Mouse (Mus musculus): ENCODE results near the gene Kif17. TPM values are rescaled to one million over a fixed set of nuclear protein-coding genes. Genes with fewer than 3 reads are reported as not detected.

Kif17 gene
- polyA plus RNA-seq, 1 experiment, result 0.05 TPM

- no peak for TF ChIP-seq GATA1 (IDR thresholded peaks at IDR 0.05; ENCODE audit: low read length)
Measured at GRCm38 (mm10) chr4:138246756-138247665, 3.2 kb upstream of the Kif17 start.

- TF ChIP-seq GATA1 (IDR thresholded peaks at IDR 0.05; ENCODE audit: low read length), result no peak
Measured at GRCm38 (mm10) chr4:138251819-138252218, 1.6 kb downstream of the Kif17 start.

GRCm38 (mm10) chr4:138252231-138252630 lies 2.0 kb downstream of the Kif17 start:
- TF ChIP-seq GATA1 (IDR thresholded peaks at IDR 0.05; ENCODE audit: low read length), result no peak

GRCm38 (mm10) chr4:138257116-138257687 lies 7.0 kb downstream of the Kif17 start:
- TF ChIP-seq GATA1 (IDR thresholded peaks at IDR 0.05; ENCODE audit: low read length), result no peak

- TF ChIP-seq GATA1 (IDR thresholded peaks at IDR 0.05; ENCODE audit: low read length), result no peak
Measured at GRCm38 (mm10) chr4:138258663-138259062, 8.4 kb downstream of the Kif17 start.

- TF ChIP-seq GATA1 (IDR thresholded peaks at IDR 0.05; ENCODE audit: low read length), result no peak
Measured at GRCm38 (mm10) chr4:138259482-138259881, 9.2 kb downstream of the Kif17 start.

GRCm38 (mm10) chr4:138261843-138262681 lies 11.8 kb downstream of the Kif17 start:
- TF ChIP-seq GATA1 (IDR thresholded peaks at IDR 0.05; ENCODE audit: low read length), result no peak

- no peak for TF ChIP-seq GATA1 (IDR thresholded peaks at IDR 0.05; ENCODE audit: low read length)
Measured at GRCm38 (mm10) chr4:138267869-138268268, 17.6 kb downstream of the Kif17 start.

GRCm38 (mm10) chr4:138272011-138272997 lies 22.1 kb downstream of the Kif17 start:
- TF ChIP-seq GATA1 (IDR thresholded peaks at IDR 0.05; ENCODE audit: low read length), result no peak

- TF ChIP-seq GATA1 (IDR thresholded peaks at IDR 0.05; ENCODE audit: low read length), result no peak
Measured at GRCm38 (mm10) chr4:138278346-138278745, 28.1 kb downstream of the Kif17 start.

- no peak for TF ChIP-seq GATA1 (IDR thresholded peaks at IDR 0.05; ENCODE audit: low read length)
Measured at GRCm38 (mm10) chr4:138282834-138283233, 32.6 kb downstream of the Kif17 start.

- no peak for TF ChIP-seq GATA1 (IDR thresholded peaks at IDR 0.05; ENCODE audit: low read length)
Measured at GRCm38 (mm10) chr4:138286411-138286810, 36.2 kb downstream of the Kif17 start.

GRCm38 (mm10) chr4:138288691-138289090 lies 38.5 kb downstream of the Kif17 start:
- no peak for TF ChIP-seq GATA1 (IDR thresholded peaks at IDR 0.05; ENCODE audit: low read length)

- no peak for TF ChIP-seq GATA1 (IDR thresholded peaks at IDR 0.05; ENCODE audit: low read length)
Measured at GRCm38 (mm10) chr4:138292028-138292427, 41.8 kb downstream of the Kif17 start.

Measured in G1E-ER4 (cell line).